8 mouse cellular contexts compared by ENCODE assay signal in the genomic region with DNA sequence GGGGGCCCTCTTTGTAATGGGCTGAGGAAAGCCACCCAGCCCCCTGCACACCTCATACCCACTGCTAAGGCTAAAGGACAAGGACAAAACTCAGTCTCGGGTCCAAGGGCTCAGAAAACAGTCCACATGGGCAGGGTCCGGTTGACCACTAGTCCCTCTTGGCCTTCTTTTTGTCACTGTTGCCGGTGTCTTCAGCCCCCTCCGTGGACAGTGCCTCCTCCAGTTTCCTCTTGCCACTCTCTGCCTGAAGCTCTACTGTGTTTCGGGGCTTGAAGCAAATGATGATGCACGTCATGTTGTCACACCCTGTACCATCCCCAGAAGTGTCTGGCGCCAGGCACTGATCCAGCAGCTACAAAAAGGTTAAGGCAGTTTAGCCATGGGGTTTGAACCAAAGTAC. TPM values are rescaled to one million over a fixed set of nuclear protein-coding genes. Genes with fewer than 3 reads are reported as not detected.
A peak's percentile ranks its signal among the peaks of the same experiment; 100 is the strongest.
DNase-seq lines count a peak whose midpoint lies in the region; ATAC-seq lines count a peak whose summit lies in the region.

No protein-coding gene starts in this region.

- peak overlapping the region; percentile 81 for H3K4me2 ChIP-seq in lung, embryonic 16.5 days (ENCODE audit: low read depth, low read length)
- H3K4me2 ChIP-seq in limb, embryonic 13.5 days (replicated peaks), result peak overlapping the region; percentile 75
- peak overlapping the region; percentile 71 for H3K4me2 ChIP-seq in stomach, embryonic 15.5 days

- peak; percentile 37 for DNase-seq in adrenal gland, adult 2 months
- DNase-seq in adrenal gland, adult 8-10 months, result no peak
- DNase-seq in lung, postnatal 36 days, result no peak
- no peak for DNase-seq in retina, embryonic 14.5 days (ENCODE audit: low spot score)
- DNase-seq in lung, postnatal 25 days (ENCODE audit: low spot score), result no peak

- peaks cover 58% of the 10 kb centered on the region for H3K36me3 ChIP-seq in lung, embryonic 16.5 days (ENCODE audit: control insufficient read depth, insufficient read depth, low read length)
- peaks cover 81% of the 10 kb centered on the region for H3K36me3 ChIP-seq in limb, embryonic 13.5 days
- peaks cover 63% of the 10 kb centered on the region for H3K36me3 ChIP-seq in stomach, embryonic 15.5 days

- peak overlapping the region; percentile 83; the same call in 1 of the 2 replicates for H3K27ac ChIP-seq in lung, embryonic 16.5 days (ENCODE audit: low read length)
- H3K27ac ChIP-seq in limb, embryonic 13.5 days, result peak overlapping the region; percentile 70; the same call in 1 of the 2 replicates
- peak overlapping the region; percentile 76 for H3K27ac ChIP-seq in stomach, embryonic 15.5 days

- H3K9me3 ChIP-seq in lung, embryonic 16.5 days (ENCODE audit: control insufficient read depth, low read length), result peaks cover 4% of the 10 kb centered on the region
- H3K9me3 ChIP-seq in limb, embryonic 13.5 days, result peaks cover 6% of the 10 kb centered on the region
- no peaks in the 10 kb centered on the region for H3K9me3 ChIP-seq in stomach, embryonic 15.5 days

- H3K4me3 ChIP-seq in lung, embryonic 16.5 days (ENCODE audit: low read length), result peak overlapping the region; percentile 80
- H3K4me3 ChIP-seq in limb, embryonic 13.5 days, result peak overlapping the region; percentile 87
- peak overlapping the region; percentile 90 for H3K4me3 ChIP-seq in stomach, embryonic 15.5 days (replicated peaks)

- peak overlapping the region; percentile 78 for H3K9ac ChIP-seq in lung, embryonic 16.5 days (ENCODE audit: low read length)
- H3K9ac ChIP-seq in limb, embryonic 13.5 days, result peak overlapping the region; percentile 71
- peak overlapping the region; percentile 40; the same call in 1 of the 2 replicates for H3K9ac ChIP-seq in stomach, embryonic 15.5 days

- H3K27me3 ChIP-seq in lung, embryonic 16.5 days (ENCODE audit: control insufficient read depth, insufficient read depth, low read depth, low read length), result no peaks in the 10 kb centered on the region
- H3K27me3 ChIP-seq in limb, embryonic 13.5 days, result no peaks in the 10 kb centered on the region
- no peaks in the 10 kb centered on the region for H3K27me3 ChIP-seq in stomach, embryonic 15.5 days (replicated peaks)

- WGBS in lung, embryonic 16.5 days, result 83% methylated on average over 7 of the region's 7 CpGs
- 88% methylated on average over 7 of the region's 7 CpGs for WGBS in limb, embryonic 13.5 days
- 83% methylated on average over 7 of the region's 7 CpGs for WGBS in stomach, embryonic 15.5 days

- no peak for ATAC-seq in lung, embryonic 16.5 days (ENCODE audit: low read depth)
- no peak for ATAC-seq in limb, embryonic 13.5 days (ENCODE audit: low FRiP score, low read depth)
- ATAC-seq in stomach, embryonic 15.5 days (ENCODE audit: insufficient read depth, low FRiP score, low read depth), result no peak

- peaks cover 11% of the 10 kb centered on the region for H3K4me1 ChIP-seq in lung, embryonic 16.5 days (replicated peaks; ENCODE audit: control insufficient read depth, insufficient read depth, low read length)
- H3K4me1 ChIP-seq in limb, embryonic 13.5 days, result peaks cover 23% of the 10 kb centered on the region
- H3K4me1 ChIP-seq in stomach, embryonic 15.5 days, result peaks cover 2% of the 10 kb centered on the region

RNA-seq across cellular contexts. Expression of a gene that starts 0.8 kb away (rescaled TPM):
- total RNA-seq in adrenal gland, adult 2 months (2021), result 10 to 100 TPM; 28.5 to 29.5 TPM
- polyA plus RNA-seq in adrenal gland, adult 2 months (2012; rRNA removed), result 75.5 and 77.8 TPM in 2 replicates
- 10 to 100 TPM; 23.8 to 41.1 (median 37.2) TPM for total RNA-seq in adrenal gland, adult 8-10 months (2022)
- 5.8 and 6.6 TPM in 2 replicates for polyA plus RNA-seq in lung, embryonic 16.5 days (2015; fragmentation: Nextera tagmentation; extraction: Ambion mirVana)
- polyA plus RNA-seq in limb, embryonic 13.5 days (2015; fragmentation: Nextera tagmentation; extraction: Ambion mirVana), result 10.9 and 11.0 TPM in 2 replicates
- polyA plus RNA-seq in stomach, embryonic 15.5 days (2015; fragmentation: Nextera tagmentation; extraction: Ambion mirVana), result 8.6 and 9.8 TPM in 2 replicates

RNA-seq across cellular contexts. Expression of a gene that starts 9.7 kb away (rescaled TPM):
- 10 to 100 TPM; 39.5 to 45.7 TPM for total RNA-seq in adrenal gland, adult 2 months (2021)
- 26.8 and 35.7 TPM in 2 replicates for polyA plus RNA-seq in adrenal gland, adult 2 months (2012; rRNA removed)
- 10 to 100 TPM; 34.5 to 44.5 (median 38.9) TPM for total RNA-seq in adrenal gland, adult 8-10 months (2022)
- polyA plus RNA-seq in lung, embryonic 16.5 days (2015; fragmentation: Nextera tagmentation; extraction: Ambion mirVana), result 58.9 and 64.2 TPM in 2 replicates
- 72.6 and 76.3 TPM in 2 replicates for polyA plus RNA-seq in limb, embryonic 13.5 days (2015; fragmentation: Nextera tagmentation; extraction: Ambion mirVana)
- polyA plus RNA-seq in stomach, embryonic 15.5 days (2015; fragmentation: Nextera tagmentation; extraction: Ambion mirVana), result 60.3 and 68.3 TPM in 2 replicates

RNA-seq across cellular contexts. Expression of a gene that starts 9.9 kb away (rescaled TPM):
- total RNA-seq in adrenal gland, adult 2 months (2021), result 100 to 1,000 TPM in 1 of 2 experiments, 10 to 100 TPM in 1; 85.7 to 115 TPM
- polyA plus RNA-seq in adrenal gland, adult 2 months (2012; rRNA removed), result 85.1 and 92.2 TPM in 2 replicates
- 100 to 1,000 TPM; 109 to 135 (median 126) TPM for total RNA-seq in adrenal gland, adult 8-10 months (2022)
- polyA plus RNA-seq in lung, embryonic 16.5 days (2015; fragmentation: Nextera tagmentation; extraction: Ambion mirVana), result 144 and 145 TPM in 2 replicates
- 161 and 165 TPM in 2 replicates for polyA plus RNA-seq in limb, embryonic 13.5 days (2015; fragmentation: Nextera tagmentation; extraction: Ambion mirVana)
- 115 and 132 TPM in 2 replicates for polyA plus RNA-seq in stomach, embryonic 15.5 days (2015; fragmentation: Nextera tagmentation; extraction: Ambion mirVana)

RNA-seq across cellular contexts. Expression of a gene that starts 17.6 kb away (rescaled TPM):
- 100 to 1,000 TPM; 105 TPM for total RNA-seq in adrenal gland, adult 2 months (2021)
- polyA plus RNA-seq in adrenal gland, adult 2 months (2012; rRNA removed), result 174 and 197 TPM in 2 replicates
- 100 to 1,000 TPM in 3 of 4 experiments, 10 to 100 TPM in 1; 93.5 to 125 (median 105) TPM for total RNA-seq in adrenal gland, adult 8-10 months (2022)
- polyA plus RNA-seq in lung, embryonic 16.5 days (2015; fragmentation: Nextera tagmentation; extraction: Ambion mirVana), result 122 and 126 TPM in 2 replicates
- polyA plus RNA-seq in limb, embryonic 13.5 days (2015; fragmentation: Nextera tagmentation; extraction: Ambion mirVana), result 131 and 133 TPM in 2 replicates
- 124 and 125 TPM in 2 replicates for polyA plus RNA-seq in stomach, embryonic 15.5 days (2015; fragmentation: Nextera tagmentation; extraction: Ambion mirVana)

RNA-seq across cellular contexts. Expression of a gene that starts 23.0 kb away (rescaled TPM):
- total RNA-seq in adrenal gland, adult 2 months (2021), result 10 to 100 TPM; 51.9 to 67.4 TPM
- 34.8 and 47.8 TPM in 2 replicates for polyA plus RNA-seq in adrenal gland, adult 2 months (2012; rRNA removed)
- 10 to 100 TPM; 65.5 to 98.8 (median 71.9) TPM for total RNA-seq in adrenal gland, adult 8-10 months (2022)
- 72.4 and 78.2 TPM in 2 replicates for polyA plus RNA-seq in lung, embryonic 16.5 days (2015; fragmentation: Nextera tagmentation; extraction: Ambion mirVana)
- 84.8 and 92.4 TPM in 2 replicates for polyA plus RNA-seq in limb, embryonic 13.5 days (2015; fragmentation: Nextera tagmentation; extraction: Ambion mirVana)
- polyA plus RNA-seq in stomach, embryonic 15.5 days (2015; fragmentation: Nextera tagmentation; extraction: Ambion mirVana), result 53.4 and 69.6 TPM in 2 replicates
